Mouse (Mus musculus): ENCODE results near the gene Tmem176b.
"Not testable (repeated sequence)": the region's sequence is repeated elsewhere in the genome, so short reads cannot be mapped to it uniquely, and the experiment has no call there.

The Tmem176b gene

GRCm38 (mm10) chr6:48842111-48842842 lies 981 bp upstream of the Tmem176b start:
- DNase-seq (ENCODE audit: low read depth, low spot score) = no peak

- no peak for DNase-seq (ENCODE audit: low read depth, low spot score)
Observed at GRCm38 (mm10) chr6:48840371-48840969, 826 bp downstream of the Tmem176b start, which contains the start of gene Tmem176a. Tmem176a (plus strand) TSS chr6:48840919.

GRCm38 (mm10) chr6:48838321-48839080 lies 2.8 kb downstream of the Tmem176b start:
- DNase-seq (ENCODE audit: low read depth, low spot score) = no peak

- no peak for DNase-seq (ENCODE audit: low read depth, low spot score)
Observed at GRCm38 (mm10) chr6:48837516-48837915, 3.8 kb downstream of the Tmem176b start.

- DNase-seq (ENCODE audit: low read depth, low spot score) = no peak
Observed at GRCm38 (mm10) chr6:48836146-48836545, 5.2 kb downstream of the Tmem176b start.

GRCm38 (mm10) chr6:48835241-48835640 lies 6.1 kb downstream of the Tmem176b start:
- DNase-seq (ENCODE audit: low read depth, low spot score) = no peak

- DNase-seq (ENCODE audit: low read depth, low spot score) = no peak
Observed at GRCm38 (mm10) chr6:48833515-48833914, 7.8 kb downstream of the Tmem176b start.

- no peak for DNase-seq (ENCODE audit: low read depth, low spot score)
Observed at GRCm38 (mm10) chr6:48832426-48832825, 8.9 kb downstream of the Tmem176b start.

GRCm38 (mm10) chr6:48831141-48831540 lies 10.2 kb downstream of the Tmem176b start:
- no peak for DNase-seq (ENCODE audit: low read depth, low spot score)

GRCm38 (mm10) chr6:48830241-48830640 lies 11.1 kb downstream of the Tmem176b start:
- no peak for DNase-seq (ENCODE audit: low read depth, low spot score)

- no peak for DNase-seq (ENCODE audit: low read depth, low spot score)
Observed at GRCm38 (mm10) chr6:48829651-48830050, 11.6 kb downstream of the Tmem176b start.

- no peak for DNase-seq (ENCODE audit: low read depth, low spot score)
Observed at GRCm38 (mm10) chr6:48828976-48829375, 12.3 kb downstream of the Tmem176b start.

- no peak for DNase-seq (ENCODE audit: low read depth, low spot score)
Observed at GRCm38 (mm10) chr6:48825016-48825415, 16.3 kb downstream of the Tmem176b start.

GRCm38 (mm10) chr6:48821991-48822785 lies 19.1 kb downstream of the Tmem176b start:
- not testable (repeated sequence) for DNase-seq (ENCODE audit: low read depth, low spot score)

- peak; percentile 32 for DNase-seq (ENCODE audit: low read depth, low spot score)
Observed at GRCm38 (mm10) chr6:48817815-48818214, 23.5 kb downstream of the Tmem176b start.

GRCm38 (mm10) chr6:48815013-48815412 lies 26.3 kb downstream of the Tmem176b start:
- DNase-seq (ENCODE audit: low read depth, low spot score) = no peak

- DNase-seq (ENCODE audit: low read depth, low spot score) = no peak
Observed at GRCm38 (mm10) chr6:48809494-48810219, 31.6 kb downstream of the Tmem176b start.

- no peak for DNase-seq (ENCODE audit: low read depth, low spot score)
Observed at GRCm38 (mm10) chr6:48806746-48807145, 34.5 kb downstream of the Tmem176b start.

- no peak for DNase-seq (ENCODE audit: low read depth, low spot score)
Observed at GRCm38 (mm10) chr6:48804346-48804745, 37.0 kb downstream of the Tmem176b start.

GRCm38 (mm10) chr6:48803406-48804051 lies 37.8 kb downstream of the Tmem176b start:
- no peak for DNase-seq (ENCODE audit: low read depth, low spot score)

All from c-Kit-negative CD71-positive TER-119-positive erythroid progenitor cells, embryonic 14.5 days (primary cell).